Mouse (Mus musculus) brown adipose tissue, adult 24 weeks (tissue): ENCODE measurements around the gene Dusp5. TPM values are rescaled to one million over a fixed set of nuclear protein-coding genes. Genes with fewer than 3 reads are reported as not detected.

Experiments
- H3K27ac ChIP-seq: fragments of 200-500 bp; replicated peaks from 2 replicates; pipeline ENCODE4 v1.5.1; 2012; ENCODE audit warnings: low read depth, mild to moderate bottlenecking, low read length
- H3K4me1 ChIP-seq: fragments of 200-500 bp; 2 replicates; pipeline ENCODE4 v1.6.1; 2012; ENCODE audit warnings: low read length, mixed read lengths; ENCODE audit not compliant: control insufficient read depth, insufficient read depth, insufficient read length
- H3K4me3 ChIP-seq: fragments of 200-500 bp; 2 replicates; pipeline ENCODE4 v1.5.1; 2012; ENCODE audit warnings: low read depth, mild to moderate bottlenecking, low read length, moderate library complexity; ENCODE audit not compliant: insufficient read depth
- polyA plus RNA-seq: library from polyadenylated mRNA; stranded (reverse); fragments of >200 nt; gene quantifications from 2 replicates; pipeline ENCODE4 v1.2.4, GENCODE M21; 2012; ENCODE audit not compliant: missing spikeins, insufficient read depth, insufficient read length

Gene Dusp5
- polyA plus RNA-seq, 1 experiment = 0.83 TPM

GRCm38 (mm10) chr19:53532021-53532420 is 3.1 kb downstream of the Dusp5 start:
- H3K27ac ChIP-seq = no peak overlapping the region
- H3K4me1 ChIP-seq = peaks cover 6% of the 10 kb centered on the region
- no peak overlapping the region for H3K4me3 ChIP-seq

- no peak overlapping the region for H3K27ac ChIP-seq
- peaks cover 6% of the 10 kb centered on the region for H3K4me1 ChIP-seq
- no peak overlapping the region for H3K4me3 ChIP-seq
These were observed 3.8 kb downstream of the Dusp5 start for GRCm38 (mm10) chr19:53532676-53533075.

GRCm38 (mm10) chr19:53533236-53533635 is 4.3 kb downstream of the Dusp5 start:
- H3K4me1 ChIP-seq = peaks cover 6% of the 10 kb centered on the region
- H3K27ac ChIP-seq = no peak overlapping the region
- H3K4me3 ChIP-seq = no peak overlapping the region

GRCm38 (mm10) chr19:53533810-53534601 is 5.1 kb downstream of the Dusp5 start:
- Histone ChIP-seq H3K4me3 (no peak overlapping the region), H3K27ac (no peak overlapping the region), H3K4me1 (peaks cover 6% of the 10 kb centered on the region)

GRCm38 (mm10) chr19:53534757-53535410 is 6.0 kb downstream of the Dusp5 start:
- peaks cover 4% of the 10 kb centered on the region; the same call in 1 of the 2 replicates for H3K4me1 ChIP-seq
- no peak overlapping the region for H3K4me3 ChIP-seq
- H3K27ac ChIP-seq = no peak overlapping the region

- peaks cover 4% of the 10 kb centered on the region; the same call in 1 of the 2 replicates for H3K4me1 ChIP-seq
- no peak overlapping the region for H3K27ac ChIP-seq
- no peak overlapping the region for H3K4me3 ChIP-seq
These were observed 6.5 kb downstream of the Dusp5 start for GRCm38 (mm10) chr19:53535421-53535820.

- no peak overlapping the region for H3K27ac ChIP-seq
- peaks cover 4% of the 10 kb centered on the region; the same call in 1 of the 2 replicates for H3K4me1 ChIP-seq
- H3K4me3 ChIP-seq = no peak overlapping the region
These were observed 7.3 kb downstream of the Dusp5 start for GRCm38 (mm10) chr19:53536251-53536650.

- Histone ChIP-seq H3K4me3 (no peak overlapping the region), H3K27ac (no peak overlapping the region), H3K4me1 (peaks cover 4% of the 10 kb centered on the region; the same call in 1 of the 2 replicates)
These were observed 8.1 kb downstream of the Dusp5 start for GRCm38 (mm10) chr19:53536731-53537666.

GRCm38 (mm10) chr19:53538024-53538423 is 9.1 kb downstream of the Dusp5 start:
- Histone ChIP-seq H3K4me1 (peaks cover 4% of the 10 kb centered on the region; the same call in 1 of the 2 replicates), H3K27ac (no peak overlapping the region), H3K4me3 (no peak overlapping the region)

- no peak overlapping the region for H3K4me3 ChIP-seq
- no peak overlapping the region for H3K27ac ChIP-seq
- H3K4me1 ChIP-seq = peaks cover 4% of the 10 kb centered on the region; the same call in 1 of the 2 replicates
These were observed 9.9 kb downstream of the Dusp5 start for GRCm38 (mm10) chr19:53538796-53539195.

- H3K27ac ChIP-seq = no peak overlapping the region
- peaks cover 4% of the 10 kb centered on the region; the same call in 1 of the 2 replicates for H3K4me1 ChIP-seq
- no peak overlapping the region for H3K4me3 ChIP-seq
These were observed 10.4 kb downstream of the Dusp5 start for GRCm38 (mm10) chr19:53539296-53539695.

GRCm38 (mm10) chr19:53543602-53544001 is 14.7 kb downstream of the Dusp5 start:
- H3K27ac ChIP-seq = no peak overlapping the region
- H3K4me1 ChIP-seq = no peaks in the 10 kb centered on the region; the same call in 1 of the 2 replicates
- H3K4me3 ChIP-seq = no peak overlapping the region

GRCm38 (mm10) chr19:53544923-53545561 is 16.1 kb downstream of the Dusp5 start:
- Histone ChIP-seq H3K4me1 (no peaks in the 10 kb centered on the region; the same call in 1 of the 2 replicates), H3K27ac (no peak overlapping the region), H3K4me3 (no peak overlapping the region)

- Histone ChIP-seq H3K4me1 (no peaks in the 10 kb centered on the region; the same call in 1 of the 2 replicates), H3K27ac (no peak overlapping the region), H3K4me3 (no peak overlapping the region)
These were observed 18.7 kb downstream of the Dusp5 start for GRCm38 (mm10) chr19:53547597-53547996.
